Mouse (Mus musculus) adrenal gland, postnatal 25 days (tissue): ENCODE data around the gene Trpm6. TPM values are rescaled to one million over a fixed set of nuclear protein-coding genes. Genes with fewer than 3 reads are reported as not detected.
A peak's percentile ranks its signal among the peaks of the same experiment; 100 is the strongest.

ENCODE experiments used
- DNase-seq: peaks from one replicate; pipeline ENCODE4 v3.0.0; 2021; ENCODE audit warnings: mixed read lengths
- long read RNA-seq: library from polyadenylated mRNA; stranded (forward); transcript quantifications from one replicate; pipeline ENCODE4 v2.0.0, GENCODE M21; 2021
- total RNA-seq: library from RNA; stranded (reverse); gene quantifications from 2 replicates; pipeline ENCODE4 v1.2.3, GENCODE M21; 2021

Gene Trpm6
- total RNA-seq: not detected in 2 replicates
- long read RNA-seq: 0 reads

DNA sequence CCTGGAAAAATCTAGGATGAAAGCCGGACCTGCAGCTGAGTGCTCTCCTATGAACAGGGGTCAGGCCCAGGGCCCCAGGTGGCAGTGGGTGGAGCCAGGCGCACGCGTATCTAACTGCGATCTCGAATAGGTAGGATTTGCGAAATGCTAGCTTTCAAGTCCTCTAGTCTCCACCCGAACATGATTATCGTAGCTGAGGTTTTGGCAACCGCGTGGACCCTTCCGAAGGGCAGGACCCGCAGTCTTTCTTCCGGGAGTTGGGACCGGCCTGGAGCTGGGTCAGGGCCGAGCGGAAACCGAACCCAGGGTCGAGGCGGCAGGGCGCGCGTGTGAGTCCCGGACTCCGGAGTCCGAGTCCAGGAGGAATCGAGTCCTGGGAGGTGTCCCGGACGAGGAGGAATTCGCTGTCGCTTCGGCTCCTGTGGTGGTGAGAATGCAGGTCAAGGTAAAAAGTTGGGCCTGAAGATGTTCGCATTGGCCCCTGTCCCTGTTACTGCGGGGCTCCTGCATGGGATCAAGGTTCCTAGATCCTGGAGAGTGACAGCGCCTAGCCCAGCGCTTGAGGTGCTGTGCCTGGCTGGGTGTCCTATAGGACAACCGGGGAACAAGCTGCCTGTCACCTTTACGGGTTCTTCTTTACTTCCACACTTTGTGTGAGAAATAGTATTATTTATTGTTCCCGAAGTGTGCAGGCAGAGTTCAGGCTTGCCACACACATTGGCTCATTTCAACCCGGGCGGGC is at the start of gene Trpm6:
Trpm6 (plus strand) TSS at position 386 of the 742 bp plus-strand sequence.
- peak; percentile 6 for DNase-seq

GRCm38 (mm10) chr19:18708101-18708500 is 41.7 kb upstream of the Trpm6 start:
- no peak for DNase-seq

GRCm38 (mm10) chr19:18710903-18711302 is 38.9 kb upstream of the Trpm6 start:
- no peak for DNase-seq

GRCm38 (mm10) chr19:18711589-18711988 is 38.2 kb upstream of the Trpm6 start:
- no peak for DNase-seq

GRCm38 (mm10) chr19:18712153-18712865 is 37.5 kb upstream of the Trpm6 start:
- no peak for DNase-seq

GRCm38 (mm10) chr19:18712866-18713300 is 36.9 kb upstream of the Trpm6 start, which contains the start of gene D030056L22Rik:
Gene D030056L22Rik, plus strand, starts transcription at chr19:18713193.
- DNase-seq: peak; percentile 98

- DNase-seq: peak; percentile 53
Observed at GRCm38 (mm10) chr19:18713357-18713756, 36.4 kb upstream of the Trpm6 start.

DNA sequence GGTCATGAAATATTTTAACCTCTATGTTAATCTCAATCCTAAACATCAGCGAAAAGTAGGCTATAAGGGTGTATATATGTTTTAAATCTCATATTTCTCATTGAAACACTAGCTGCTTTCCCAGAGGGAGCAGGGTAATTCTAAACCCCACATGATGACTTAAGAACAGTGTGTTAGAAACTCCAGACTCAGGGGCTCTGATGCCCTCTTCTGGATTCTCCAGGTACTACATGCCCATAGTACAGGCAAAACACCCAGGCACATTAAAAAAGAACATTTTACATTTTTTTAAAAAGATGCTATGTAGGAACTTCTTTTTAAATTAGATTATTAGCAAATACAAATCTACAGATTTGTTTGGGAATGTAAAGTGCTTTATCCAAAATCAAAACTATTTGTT is 33.4 kb upstream of the Trpm6 start:
- peak; percentile 39 for DNase-seq

DNA sequence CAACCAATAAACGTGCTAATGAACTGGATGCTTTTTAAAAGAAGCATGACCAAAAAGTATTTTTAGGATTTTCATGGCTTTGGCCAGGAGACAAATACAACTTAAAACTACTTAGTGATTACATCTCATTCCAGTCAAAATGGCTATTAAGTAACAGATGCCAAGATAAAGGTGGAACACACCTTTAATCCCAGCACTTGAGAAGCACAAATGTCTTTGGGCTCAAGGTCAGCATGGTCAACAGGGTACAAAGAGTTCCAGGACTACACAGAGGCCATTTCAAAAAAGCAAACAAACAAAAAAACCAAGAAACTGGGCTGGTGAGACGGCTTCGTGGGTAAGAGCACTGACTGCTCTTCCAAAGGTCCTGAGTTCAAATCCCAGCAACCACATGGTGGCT is 29.4 kb upstream of the Trpm6 start:
- no peak for DNase-seq

DNA sequence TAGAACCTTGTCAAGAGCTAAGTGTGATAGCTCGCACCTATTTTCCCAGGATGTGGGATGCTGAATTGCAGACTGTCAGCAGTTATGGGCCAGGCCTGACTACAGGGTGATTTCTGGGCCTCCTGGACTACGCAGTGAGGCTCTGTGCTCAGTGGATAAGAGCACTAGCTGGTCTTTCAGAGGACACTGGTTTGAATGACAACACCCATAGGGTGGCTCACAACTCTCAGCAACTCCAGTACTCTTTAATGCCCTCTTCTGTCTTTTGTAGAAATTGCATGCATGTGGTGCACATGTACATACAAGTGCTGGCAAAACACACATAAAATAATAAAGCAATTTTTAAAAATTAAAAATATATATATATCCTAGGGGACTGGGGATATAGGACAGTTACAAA is 24.6 kb upstream of the Trpm6 start:
- no peak for DNase-seq

- DNase-seq: no peak
Observed at GRCm38 (mm10) chr19:18730255-18730654, 19.5 kb upstream of the Trpm6 start.

DNA sequence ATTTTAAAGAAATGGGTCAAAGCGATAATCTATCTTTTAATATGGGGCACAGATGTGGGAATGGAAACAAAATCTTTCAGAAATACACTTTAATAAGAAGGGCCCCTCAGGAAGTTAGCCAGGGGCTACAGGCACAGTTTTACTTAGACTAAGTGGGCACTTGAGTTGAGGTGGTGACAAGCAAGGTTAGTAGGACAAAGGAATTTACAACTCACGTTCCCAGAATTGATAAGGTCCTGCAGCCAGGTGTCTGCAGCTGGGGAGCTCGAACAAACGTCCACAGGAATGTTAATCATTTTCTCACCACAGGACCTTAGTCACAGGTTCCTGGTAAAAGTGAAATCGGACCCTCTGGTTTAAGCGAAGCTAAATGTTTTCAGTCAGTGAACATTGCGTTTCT is 18.7 kb upstream of the Trpm6 start:
- DNase-seq: no peak

DNA sequence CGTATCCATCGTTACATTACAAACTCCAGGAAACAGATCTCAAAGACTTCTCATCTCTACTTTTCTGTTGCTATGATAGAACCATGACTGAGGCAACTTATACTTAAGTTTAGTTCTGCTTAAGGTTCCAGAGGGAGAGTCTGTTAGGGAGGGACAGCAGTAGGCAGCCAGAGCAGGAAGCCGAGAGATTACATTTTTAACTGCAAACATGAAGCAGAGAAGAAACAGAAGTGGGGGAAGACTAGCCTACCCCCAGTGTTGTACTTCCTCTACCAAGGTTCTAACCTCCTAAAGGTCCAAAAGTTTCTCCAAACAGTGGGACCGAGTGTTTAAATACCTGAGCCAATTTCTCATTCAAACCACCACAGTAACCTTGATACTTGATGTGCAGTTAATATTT is 13.9 kb upstream of the Trpm6 start:
- DNase-seq: no peak

- DNase-seq: no peak
Observed at GRCm38 (mm10) chr19:18739146-18739545, 10.6 kb upstream of the Trpm6 start.

GRCm38 (mm10) chr19:18743946-18744345 is 5.8 kb upstream of the Trpm6 start:
- DNase-seq: no peak

DNA sequence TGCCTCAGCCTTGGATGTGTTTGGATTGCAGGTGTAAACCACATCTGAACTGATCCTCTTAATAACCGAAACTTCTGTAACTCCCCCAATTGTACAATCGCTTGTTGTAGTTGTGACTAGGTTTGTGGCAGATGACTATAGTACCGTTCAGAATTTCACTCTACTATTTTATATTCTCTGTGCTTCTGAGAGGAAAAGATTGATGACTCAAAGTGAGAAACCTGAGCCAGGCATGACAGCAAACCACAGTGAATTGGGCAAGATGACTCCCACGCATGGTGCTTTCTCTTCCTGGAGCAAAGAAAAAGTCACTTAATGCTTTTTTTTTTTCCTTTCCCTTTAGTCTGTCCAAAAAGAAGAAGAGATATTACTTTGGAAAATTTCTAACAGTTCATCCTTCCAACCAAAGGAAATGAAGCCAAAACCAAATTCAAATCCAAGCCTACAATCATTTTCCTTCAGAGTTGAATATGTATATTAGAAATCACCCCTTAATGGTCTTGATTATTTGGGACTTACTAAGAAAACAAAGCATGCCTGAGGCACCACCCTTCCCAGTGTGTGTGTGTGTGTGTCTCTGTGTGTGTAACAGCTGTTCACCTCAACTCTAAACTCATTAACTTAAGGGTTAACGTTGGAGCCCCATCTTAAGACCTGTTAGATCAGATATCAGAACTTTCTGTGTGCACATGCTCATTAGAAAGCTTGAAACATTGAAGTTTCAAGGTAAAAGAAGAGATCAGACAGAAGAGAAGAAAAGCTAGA is 3.0 kb upstream of the Trpm6 start:
- DNase-seq: no peak

DNA sequence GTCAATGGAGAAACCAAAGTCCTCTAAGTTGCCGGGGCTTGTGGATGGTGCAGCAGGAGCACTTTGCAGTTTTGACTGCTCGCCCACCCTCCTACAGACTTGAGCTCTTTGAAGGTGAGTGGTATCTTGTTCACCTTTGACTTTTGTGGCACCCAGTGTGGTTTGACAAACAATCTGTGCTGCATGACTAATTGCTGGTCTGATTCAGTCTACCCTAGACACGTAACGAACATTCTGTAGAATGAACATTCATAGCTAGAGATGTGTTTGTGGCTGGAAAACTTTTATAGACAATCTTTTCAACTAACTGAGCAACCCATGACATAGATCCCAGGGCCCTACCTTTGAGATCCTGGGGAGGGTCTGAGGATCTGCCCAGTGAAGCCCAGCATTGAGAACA is 2.4 kb upstream of the Trpm6 start:
- DNase-seq: no peak

DNA sequence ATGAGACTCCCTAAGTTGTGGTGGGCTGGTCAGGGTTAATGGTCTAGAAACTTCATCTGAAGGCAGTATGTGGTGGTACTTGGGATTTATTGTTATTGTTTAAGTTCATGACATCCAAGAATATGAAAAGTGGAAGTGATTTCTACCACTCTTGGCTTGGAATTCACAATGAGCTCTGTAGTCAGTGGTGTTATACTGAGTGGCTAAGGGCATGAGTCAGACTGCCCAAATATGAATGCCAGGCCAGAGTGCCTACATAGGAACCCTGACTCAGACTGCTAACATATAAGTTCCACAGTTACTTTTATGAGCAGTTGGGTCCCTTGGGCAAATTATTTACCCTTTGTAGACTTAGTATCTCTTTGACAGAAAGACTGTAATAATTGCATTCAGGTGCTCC is 7.4 kb downstream of the Trpm6 start:
- DNase-seq: no peak

DNA sequence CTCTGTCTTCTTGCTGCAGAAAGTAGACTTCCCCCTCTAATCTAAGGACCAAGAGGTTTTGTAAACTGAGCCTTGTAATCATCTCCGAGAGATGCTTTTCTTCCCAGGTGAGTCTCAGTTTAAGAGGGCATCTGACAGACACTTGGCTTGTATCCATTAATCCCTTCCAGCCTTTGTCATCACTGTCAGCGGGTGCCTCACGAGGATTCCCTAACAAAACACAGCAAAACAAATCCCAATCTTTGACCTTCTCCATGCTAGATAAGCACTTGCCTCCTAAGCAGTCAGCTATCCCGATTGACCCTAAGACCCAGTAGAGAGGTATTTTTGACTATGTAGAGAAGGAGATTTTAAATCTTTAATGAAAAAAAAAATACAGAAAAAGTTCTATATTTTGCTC is 7.9 kb downstream of the Trpm6 start:
- no peak for DNase-seq

DNA sequence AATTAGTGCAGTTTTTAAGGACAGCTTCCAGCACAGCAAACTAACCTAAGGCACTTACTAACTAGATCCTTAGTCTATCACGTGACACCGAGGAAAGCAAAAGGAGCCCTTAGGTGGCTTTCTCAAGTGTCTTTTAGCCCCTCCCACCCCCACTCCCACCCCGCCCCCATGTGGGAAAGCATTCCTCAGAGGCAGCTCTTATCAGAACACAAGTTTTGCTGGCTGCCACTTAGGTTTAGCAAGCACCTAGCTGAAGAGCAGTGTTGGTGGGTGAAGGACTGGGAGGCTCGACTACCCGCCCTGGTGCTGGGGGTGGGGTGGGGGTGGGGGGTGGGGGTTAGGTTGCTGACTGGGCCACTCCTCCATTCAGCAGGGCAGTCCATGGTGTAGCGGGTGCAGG is 8.5 kb downstream of the Trpm6 start:
- DNase-seq: no peak

DNA sequence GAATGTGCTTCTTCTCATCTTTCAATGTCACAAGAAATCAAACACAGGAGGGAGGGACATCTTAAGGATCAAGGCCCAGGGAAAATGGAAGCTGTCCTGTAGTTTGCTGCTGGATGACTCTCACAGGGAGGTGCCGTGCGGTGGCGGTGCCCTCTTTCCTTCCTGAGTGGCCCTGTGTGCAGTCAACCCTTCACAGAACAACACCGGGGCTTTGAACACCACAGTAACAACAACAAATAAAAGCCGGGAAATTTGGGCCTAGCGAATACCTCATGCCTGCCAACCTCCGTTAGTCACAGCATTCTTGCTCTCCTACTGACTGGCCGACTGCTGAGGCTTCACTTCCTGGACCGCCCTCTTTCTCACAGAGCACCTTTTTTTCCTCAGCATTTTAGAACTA is 9.1 kb downstream of the Trpm6 start:
- DNase-seq: no peak

- no peak for DNase-seq
Observed at GRCm38 (mm10) chr19:18766399-18766798, 16.6 kb downstream of the Trpm6 start.

DNA sequence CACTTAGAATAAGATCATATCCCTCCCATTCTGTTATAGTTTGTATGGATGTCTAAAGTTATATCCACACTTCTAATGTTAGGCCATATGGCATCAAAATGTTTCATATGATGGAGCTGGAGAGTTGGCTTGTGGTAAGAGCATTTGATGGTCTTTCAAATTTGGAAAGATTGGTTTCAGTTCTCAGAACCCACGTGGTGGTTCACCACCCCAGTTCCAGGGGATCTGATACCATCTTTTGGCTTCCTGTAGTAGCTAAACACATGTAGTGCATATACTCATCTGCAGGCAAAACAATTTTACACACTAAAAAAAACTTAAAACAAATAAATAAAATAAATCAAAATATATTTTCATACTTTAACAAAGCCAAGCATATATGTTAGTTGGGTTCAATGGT is 21.3 kb downstream of the Trpm6 start:
- no peak for DNase-seq
